Mouse (Mus musculus) forebrain, embryonic 12.5 days (tissue): ENCODE measurements around the gene Camta1. TPM values are rescaled to one million over a fixed set of nuclear protein-coding genes. Genes with fewer than 3 reads are reported as not detected.

Experiments used
- ATAC-seq: fragments of 200-750 bp; cut with Nextera tagmentation; 2 replicates; pipeline ENCODE4 v1.8.0; 2017; ENCODE audit warnings: moderate TSS enrichment; ENCODE audit not compliant: low FRiP score
- H3K27ac ChIP-seq: fragments of 300-500 bp; sonication (generic); 2 replicates; pipeline ENCODE4 v1.5.1; 2016; ENCODE audit warnings: mild to moderate bottlenecking
- H3K27me3 ChIP-seq: fragments of 300-500 bp; sonication (generic); 2 replicates; pipeline ENCODE4 v1.6.1; 2016; ENCODE audit warnings: mild to moderate bottlenecking
- H3K36me3 ChIP-seq: fragments of 300-500 bp; sonication (generic); replicated peaks from 2 replicates; pipeline ENCODE4 v1.6.1; 2016; ENCODE audit warnings: mild to moderate bottlenecking
- H3K4me1 ChIP-seq: fragments of 300-500 bp; sonication (generic); 2 replicates; pipeline ENCODE4 v1.6.1; 2016
- H3K4me2 ChIP-seq: fragments of 300-500 bp; sonication (generic); 2 replicates; pipeline ENCODE4 v1.6.1; 2016; ENCODE audit warnings: mild to moderate bottlenecking, moderate library complexity
- H3K4me3 ChIP-seq: fragments of 300-500 bp; sonication (generic); replicated peaks from 2 replicates; pipeline ENCODE4 v1.5.1; 2016; ENCODE audit warnings: mild to moderate bottlenecking
- H3K9ac ChIP-seq: fragments of 300-500 bp; sonication (generic); 2 replicates; pipeline ENCODE4 v1.6.1; 2016; ENCODE audit warnings: mild to moderate bottlenecking
- H3K9me3 ChIP-seq: fragments of 300-500 bp; sonication (generic); 2 replicates; pipeline ENCODE4 v1.6.1; 2016
- WGBS: fragments of 180-500 bp; shearing (Covaris S2); methylation state at CpG from one replicate; pipeline ENCODE4 v1.1.7; 2016; 5-methylcytosine and 5-hydroxymethylcytosine counted together
- polyA plus RNA-seq: library from polyadenylated mRNA; unstranded; fragments of >200 nt; fragmentation: Nextera tagmentation; extraction: Ambion mirVana; gene quantifications from 2 replicates; pipeline ENCODE4 v1.2.1, GENCODE M21; 2016

Camta1 gene
- polyA plus RNA-seq, 1 experiment from 2014 or later, result 164 TPM

DNA sequence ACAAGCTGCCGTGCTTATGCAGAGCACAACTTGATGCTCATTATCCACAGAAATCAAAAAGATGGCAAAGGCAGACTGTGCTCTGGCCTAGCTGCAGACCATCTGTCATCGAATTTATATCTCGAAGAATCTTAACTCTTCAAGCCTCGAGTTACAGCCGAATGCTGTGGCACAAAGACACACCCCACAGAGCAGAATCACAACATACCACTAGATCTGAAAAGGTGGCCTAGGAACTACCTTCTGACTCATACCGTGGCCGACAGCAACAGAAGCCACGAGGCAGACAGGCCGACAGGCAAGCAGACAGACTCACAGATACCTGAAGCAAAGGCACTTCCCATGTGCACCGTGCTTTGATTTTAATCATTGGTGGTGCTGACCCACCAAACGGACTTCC is 758.0 kb downstream of the Camta1 start:
- 87% methylated on average over 11 of the region's 11 CpGs for WGBS
- peaks cover 53% of the 10 kb centered on the region for H3K4me1 ChIP-seq
- ATAC-seq, result no peak
- H3K27me3 ChIP-seq, result no peaks in the 10 kb centered on the region
- H3K9me3 ChIP-seq, result no peaks in the 10 kb centered on the region
- H3K27ac ChIP-seq, result 0 out of 2 replicates have a peak overlapping the region, but pooled peaks have one; percentile 42
- H3K9ac ChIP-seq, result no peak overlapping the region
- peaks cover 9% of the 10 kb centered on the region; the same call in 1 of the 2 replicates for H3K36me3 ChIP-seq
- no peak overlapping the region for H3K4me2 ChIP-seq
- no peak overlapping the region for H3K4me3 ChIP-seq

DNA sequence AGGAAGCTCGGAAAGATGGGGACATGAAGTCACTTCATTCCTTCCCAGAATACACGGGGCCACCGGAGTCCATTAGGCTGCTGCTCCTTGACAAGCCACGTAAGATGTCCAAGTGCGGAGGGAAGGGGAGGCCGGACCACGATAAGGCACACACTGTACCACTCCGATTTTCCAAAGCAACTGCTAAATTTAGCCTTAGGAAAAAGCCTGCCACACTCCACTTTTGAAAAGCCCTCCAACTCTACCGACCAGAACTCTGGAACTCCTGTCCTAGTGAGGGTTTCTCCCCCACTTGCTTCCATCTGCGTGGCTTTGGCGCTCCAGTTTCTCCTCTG is 764.6 kb downstream of the Camta1 start:
- H3K27me3 ChIP-seq, result no peaks in the 10 kb centered on the region
- no peak for ATAC-seq
- H3K9me3 ChIP-seq, result no peaks in the 10 kb centered on the region
- H3K4me3 ChIP-seq, result no peak overlapping the region
- H3K27ac ChIP-seq, result peak overlapping the region; percentile 16; the same call in 1 of the 2 replicates
- WGBS, result 88% methylated on average over 11 of the region's 11 CpGs
- H3K36me3 ChIP-seq, result peaks cover 18% of the 10 kb centered on the region
- peaks cover 21% of the 10 kb centered on the region for H3K4me1 ChIP-seq
- H3K9ac ChIP-seq, result no peak overlapping the region
- no peak overlapping the region for H3K4me2 ChIP-seq

DNA sequence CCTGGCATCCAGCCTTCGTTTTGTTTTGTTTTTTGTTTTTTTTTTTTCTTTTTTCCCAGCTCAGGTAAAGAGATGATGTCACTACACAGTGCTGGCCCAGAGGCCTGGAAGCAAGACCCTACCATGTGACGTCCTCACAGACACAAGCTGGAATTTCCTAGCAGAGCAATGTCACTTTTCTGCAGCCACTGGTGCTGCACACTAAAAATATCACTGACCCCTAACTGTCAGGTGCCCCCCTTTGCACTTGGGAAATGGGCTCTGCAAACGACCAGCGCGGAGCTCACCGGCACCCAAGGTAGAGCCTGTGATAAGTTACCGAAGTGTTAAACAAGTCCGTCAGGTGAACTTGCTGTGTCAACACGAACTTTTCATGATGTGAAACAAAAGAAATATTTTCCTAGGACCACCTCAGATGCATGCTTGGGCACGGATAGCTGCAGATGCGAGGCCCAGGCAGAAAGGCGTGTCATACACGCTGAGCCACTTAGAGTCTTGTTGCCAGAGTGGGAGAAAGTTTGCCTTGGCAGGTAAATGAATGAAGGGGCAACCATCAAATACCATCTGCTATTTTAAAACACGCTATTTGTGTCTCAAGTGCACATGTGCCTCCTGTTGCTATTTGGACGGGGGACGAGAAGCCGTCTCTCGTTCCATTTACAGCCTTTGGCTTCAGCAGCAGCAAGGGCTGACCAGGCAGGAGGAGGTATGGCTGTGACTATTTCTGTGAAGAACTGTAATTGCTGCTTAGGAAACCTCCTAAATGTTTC is 765.2 kb downstream of the Camta1 start:
- H3K9ac ChIP-seq, result no peak overlapping the region
- WGBS, result 89% methylated on average over 18 of the region's 18 CpGs
- H3K4me2 ChIP-seq, result no peak overlapping the region
- no peaks in the 10 kb centered on the region for H3K27me3 ChIP-seq
- no peak overlapping the region for H3K4me3 ChIP-seq
- H3K9me3 ChIP-seq, result no peaks in the 10 kb centered on the region
- peaks cover 21% of the 10 kb centered on the region for H3K4me1 ChIP-seq
- peak overlapping the region; percentile 19; the same call in 1 of the 2 replicates for H3K27ac ChIP-seq
- peaks cover 16% of the 10 kb centered on the region for H3K36me3 ChIP-seq
- no peak for ATAC-seq

DNA sequence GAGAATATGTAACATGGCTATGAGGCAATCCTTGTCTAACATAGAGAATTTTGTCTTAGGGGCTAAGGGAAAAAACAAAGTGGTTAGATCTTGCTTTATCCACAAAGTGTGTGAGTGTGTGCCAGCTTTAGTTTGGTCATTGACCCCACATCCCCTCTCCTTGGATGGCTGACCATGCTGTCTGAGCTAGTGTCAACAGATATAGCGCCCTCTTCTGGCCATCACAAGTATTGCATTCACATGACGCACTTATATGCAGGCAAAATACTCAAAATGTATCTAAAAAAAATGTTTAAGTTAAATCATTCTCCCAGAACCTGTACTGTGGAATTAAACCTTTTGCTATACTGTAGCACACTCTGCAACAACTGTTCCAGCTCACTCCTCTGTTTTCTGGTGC is 766.5 kb downstream of the Camta1 start:
- no peak overlapping the region for H3K9ac ChIP-seq
- ATAC-seq, result no peak
- peaks cover 25% of the 10 kb centered on the region for H3K4me1 ChIP-seq
- H3K36me3 ChIP-seq, result peaks cover 13% of the 10 kb centered on the region
- H3K27me3 ChIP-seq, result no peaks in the 10 kb centered on the region
- whole genome bisulfite sequencing, result 36% methylated on average over 2 of the region's 2 CpGs
- no peak overlapping the region for H3K27ac ChIP-seq
- no peak overlapping the region for H3K4me2 ChIP-seq
- H3K4me3 ChIP-seq, result no peak overlapping the region
- H3K9me3 ChIP-seq, result no peaks in the 10 kb centered on the region

DNA sequence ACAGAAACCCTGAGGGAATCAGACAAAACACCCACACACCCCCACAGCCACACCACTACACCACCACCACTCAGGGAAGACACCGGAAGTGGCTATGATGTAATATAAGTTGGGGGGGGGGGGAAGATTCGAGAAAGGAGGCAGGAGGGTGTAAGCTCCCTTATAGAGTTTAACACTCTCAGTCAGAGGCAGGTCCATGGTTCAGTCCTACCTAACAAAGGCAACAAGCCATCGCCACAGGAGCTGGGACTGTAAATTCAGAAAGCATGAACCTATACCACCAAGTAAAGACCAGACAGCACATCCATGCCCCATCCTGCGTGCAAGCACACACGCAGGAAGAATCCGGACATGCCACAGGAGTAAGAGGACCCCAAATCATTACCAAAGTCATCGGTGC is 772.4 kb downstream of the Camta1 start, which contains the start of gene Gm13090:
Gene Gm13090 (plus strand): TSS at position 301 of the 400 bp plus-strand sequence.
- Histone ChIP-seq H3K4me2 (no peak within 1 kb of the TSS), H3K36me3 (peaks cover 50% of the 10 kb centered on the region), H3K27ac (peak within 1 kb of the TSS; percentile 36; the same call in 1 of the 2 replicates), H3K9ac (no peak within 1 kb of the TSS), H3K4me1 (peaks cover 12% of the 10 kb centered on the region), H3K9me3 (no peaks in the 10 kb centered on the region), H3K4me3 (no peak within 1 kb of the TSS), H3K27me3 (no peaks in the 10 kb centered on the region)
- no peak for ATAC-seq
- 96% methylated on average over 7 of the region's 7 CpGs for WGBS

DNA sequence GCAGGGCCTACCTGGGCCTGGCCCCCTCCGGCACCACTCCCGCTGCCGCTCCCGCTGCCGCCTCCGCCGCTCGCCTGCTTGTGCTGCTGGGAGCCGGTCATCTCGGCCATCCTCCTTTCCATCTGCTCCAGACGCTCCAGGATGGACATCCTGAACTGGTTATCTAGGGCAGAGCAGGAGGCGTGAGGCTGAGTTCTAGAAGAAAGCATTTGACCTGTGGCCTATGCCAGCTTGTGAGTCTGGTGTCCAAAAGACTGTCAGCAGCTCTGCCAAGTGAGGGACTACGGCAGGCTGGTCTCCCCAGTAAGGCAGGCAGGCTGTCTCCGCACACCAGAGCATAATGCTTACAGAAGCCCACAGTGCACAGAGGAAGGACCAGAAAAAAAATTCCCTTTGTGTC is 772.9 kb downstream of the Camta1 start:
- peak overlapping the region; percentile 36; the same call in 1 of the 2 replicates for H3K27ac ChIP-seq
- H3K36me3 ChIP-seq, result peaks cover 49% of the 10 kb centered on the region
- H3K4me3 ChIP-seq, result no peak overlapping the region
- H3K4me2 ChIP-seq, result no peak overlapping the region
- no peaks in the 10 kb centered on the region for H3K9me3 ChIP-seq
- H3K4me1 ChIP-seq, result peaks cover 12% of the 10 kb centered on the region
- no peak overlapping the region for H3K9ac ChIP-seq
- WGBS, result 92% methylated on average over 14 of the region's 14 CpGs
- no peak for ATAC-seq
- no peaks in the 10 kb centered on the region for H3K27me3 ChIP-seq

DNA sequence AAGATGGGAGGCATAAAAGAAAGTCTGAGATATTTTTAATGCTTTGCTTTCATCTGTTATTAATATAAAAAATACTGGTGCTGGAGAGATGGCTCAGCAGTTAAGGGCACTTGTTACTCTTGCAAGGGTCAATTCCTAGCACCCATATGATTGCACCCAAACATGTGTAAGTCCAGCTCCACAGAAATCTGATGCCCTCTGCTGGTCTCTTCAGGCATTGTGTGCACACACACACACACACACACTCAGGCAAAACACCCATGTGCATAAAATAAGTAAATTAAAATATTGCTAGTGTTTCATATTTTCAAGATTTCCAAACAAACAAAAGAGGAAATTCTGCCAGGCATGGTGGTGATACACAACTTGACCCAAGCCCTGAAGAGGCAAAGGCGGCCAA is 774.3 kb downstream of the Camta1 start:
- Histone ChIP-seq H3K9ac (no peak overlapping the region), H3K27me3 (no peaks in the 10 kb centered on the region), H3K27ac (no peak overlapping the region), H3K4me3 (no peak overlapping the region), H3K36me3 (peaks cover 63% of the 10 kb centered on the region), H3K9me3 (no peaks in the 10 kb centered on the region), H3K4me2 (no peak overlapping the region), H3K4me1 (peaks cover 12% of the 10 kb centered on the region)
- 95% methylated on average over 1 of the region's 1 CpGs for WGBS
- ATAC-seq, result no peak

DNA sequence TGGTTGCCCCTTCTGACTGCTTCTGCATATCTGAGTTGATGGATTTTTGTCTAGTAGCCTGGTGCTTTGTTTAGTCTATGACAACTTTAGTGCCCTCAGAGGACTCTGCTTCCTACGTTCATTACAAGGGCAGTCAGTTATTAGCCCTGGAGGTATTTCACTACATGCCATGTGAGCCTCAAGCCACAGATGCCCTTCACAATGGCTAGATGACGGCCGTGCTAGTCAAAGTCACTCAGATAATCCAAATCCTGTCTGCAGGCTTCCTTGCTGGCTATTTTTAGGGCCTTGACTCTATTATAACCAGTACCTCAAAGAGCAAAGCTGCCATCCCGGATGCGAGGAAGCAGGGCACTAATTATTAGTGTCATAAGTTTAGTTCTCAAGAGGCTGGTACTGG is 778.6 kb downstream of the Camta1 start:
- no peaks in the 10 kb centered on the region for H3K4me1 ChIP-seq
- no peak overlapping the region for H3K4me3 ChIP-seq
- H3K9ac ChIP-seq, result no peak overlapping the region
- H3K9me3 ChIP-seq, result no peaks in the 10 kb centered on the region
- WGBS, result 90% methylated on average over 5 of the region's 5 CpGs
- no peak overlapping the region for H3K27ac ChIP-seq
- ATAC-seq, result no peak
- H3K27me3 ChIP-seq, result no peaks in the 10 kb centered on the region
- H3K36me3 ChIP-seq, result peaks cover 96% of the 10 kb centered on the region
- H3K4me2 ChIP-seq, result no peak overlapping the region

DNA sequence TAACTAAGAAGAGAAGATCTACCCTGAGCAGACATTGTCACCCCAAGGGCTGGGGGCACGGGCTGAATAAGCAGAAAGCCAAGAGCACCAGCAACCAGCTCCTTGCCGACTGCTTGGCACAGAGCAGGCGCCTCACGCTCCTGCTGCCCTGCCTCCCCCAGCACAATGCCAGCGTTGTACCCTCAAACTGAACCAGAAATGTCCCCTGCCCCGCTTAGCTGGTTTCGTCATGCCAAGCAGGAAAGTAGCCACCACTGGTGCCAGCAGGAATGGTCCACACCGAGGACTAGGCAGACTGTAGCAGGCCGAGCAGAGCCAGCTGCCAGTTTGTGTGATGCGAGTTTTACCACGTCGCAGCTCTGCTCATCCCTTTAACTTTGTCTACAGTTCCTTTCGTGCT is 779.7 kb downstream of the Camta1 start:
- Histone ChIP-seq H3K27me3 (no peaks in the 10 kb centered on the region), H3K4me3 (no peak overlapping the region), H3K36me3 (peaks cover 96% of the 10 kb centered on the region), H3K9me3 (no peaks in the 10 kb centered on the region), H3K9ac (no peak overlapping the region), H3K27ac (no peak overlapping the region), H3K4me1 (no peaks in the 10 kb centered on the region), H3K4me2 (no peak overlapping the region)
- ATAC-seq, result no peak
- 95% methylated on average over 13 of the region's 13 CpGs for WGBS

DNA sequence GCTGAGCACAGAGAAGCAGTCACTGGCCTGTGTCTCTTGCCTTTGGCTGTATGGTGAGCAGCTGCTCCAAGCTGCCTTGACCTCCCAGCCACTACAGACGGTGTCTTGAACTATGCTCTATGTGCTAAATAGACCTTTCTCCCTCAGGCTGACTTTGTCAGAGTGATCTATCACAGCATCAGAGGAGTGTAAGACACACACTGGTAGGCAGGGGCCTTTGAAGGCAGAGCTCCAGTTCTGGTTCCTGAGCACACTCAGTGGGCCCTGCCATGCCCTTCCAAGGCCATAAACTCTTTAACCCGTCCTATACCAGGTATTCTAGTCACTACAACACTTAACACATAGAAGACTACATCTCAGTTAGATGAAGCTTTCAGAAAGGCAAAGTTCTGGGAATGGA is 780.3 kb downstream of the Camta1 start:
- Histone ChIP-seq H3K4me3 (no peak overlapping the region), H3K4me1 (no peaks in the 10 kb centered on the region), H3K36me3 (peaks cover 98% of the 10 kb centered on the region), H3K9ac (no peak overlapping the region), H3K27ac (no peak overlapping the region), H3K9me3 (no peaks in the 10 kb centered on the region), H3K4me2 (no peak overlapping the region), H3K27me3 (no peaks in the 10 kb centered on the region)
- ATAC-seq, result no peak
- 80% methylated on average over 2 of the region's 2 CpGs for WGBS

DNA sequence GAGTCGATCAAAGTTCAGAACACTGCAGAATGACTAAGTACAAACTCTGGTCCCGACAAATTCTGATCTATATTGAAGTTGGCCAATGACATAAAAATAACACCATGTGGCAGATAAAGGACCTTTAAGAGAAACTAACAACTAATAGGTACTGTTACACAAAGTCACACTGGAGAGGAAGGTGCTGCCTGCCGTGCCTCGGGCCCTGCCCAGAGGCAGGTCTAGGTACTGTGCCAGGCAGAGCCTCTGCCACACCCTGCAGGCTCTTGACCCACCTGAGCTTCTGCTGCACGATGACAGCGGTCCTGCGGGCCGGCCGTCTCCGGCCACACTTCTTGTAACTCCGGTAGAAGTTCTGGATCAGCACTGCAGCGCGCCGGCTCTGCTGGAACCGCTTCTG is 786.9 kb downstream of the Camta1 start:
- Histone ChIP-seq H3K4me1 (no peaks in the 10 kb centered on the region), H3K9me3 (no peaks in the 10 kb centered on the region), H3K27ac (no peak overlapping the region), H3K4me2 (no peak overlapping the region), H3K4me3 (no peak overlapping the region), H3K9ac (no peak overlapping the region), H3K36me3 (peaks cover 99% of the 10 kb centered on the region), H3K27me3 (no peaks in the 10 kb centered on the region)
- no peak for ATAC-seq
- WGBS, result 91% methylated on average over 15 of the region's 15 CpGs

DNA sequence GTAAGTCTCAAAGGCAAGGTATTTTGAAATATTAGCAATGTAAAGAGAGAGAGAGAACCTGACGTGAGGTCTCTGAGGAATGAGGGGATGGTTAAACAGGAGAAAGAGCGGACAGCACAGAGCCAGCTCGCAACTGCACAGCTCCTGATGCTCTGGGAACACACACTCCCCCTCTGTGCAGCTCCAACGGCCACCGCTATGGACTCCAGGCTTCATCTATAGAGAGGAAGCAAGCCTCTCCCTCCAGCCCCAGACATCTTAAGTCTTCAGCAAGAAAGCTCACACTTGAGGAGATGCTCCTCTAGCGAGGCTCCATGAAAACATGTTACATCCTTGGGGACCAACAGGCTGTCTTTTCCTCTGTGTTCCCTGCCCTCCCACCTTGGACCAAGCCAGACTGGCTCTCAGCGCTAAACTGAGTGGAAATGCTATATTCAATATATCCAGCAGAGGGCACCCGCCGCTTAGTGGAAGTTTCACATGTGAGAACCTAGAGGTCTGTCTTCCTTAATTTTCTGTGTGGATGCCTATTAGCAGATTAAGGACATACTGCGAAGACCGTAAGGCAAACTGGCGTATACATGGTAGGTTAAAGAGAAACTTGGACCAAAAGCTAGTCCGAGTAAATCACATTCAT is 788.5 kb downstream of the Camta1 start:
- Histone ChIP-seq H3K4me2 (no peak overlapping the region), H3K4me3 (no peak overlapping the region), H3K27me3 (no peaks in the 10 kb centered on the region), H3K9ac (no peak overlapping the region), H3K9me3 (no peaks in the 10 kb centered on the region), H3K27ac (no peak overlapping the region), H3K36me3 (peaks cover 99% of the 10 kb centered on the region), H3K4me1 (no peaks in the 10 kb centered on the region)
- WGBS, result 54% methylated on average over 13 of the region's 13 CpGs
- 0 out of 2 replicates have a peak, but pooled peaks have one; percentile 44 for ATAC-seq

DNA sequence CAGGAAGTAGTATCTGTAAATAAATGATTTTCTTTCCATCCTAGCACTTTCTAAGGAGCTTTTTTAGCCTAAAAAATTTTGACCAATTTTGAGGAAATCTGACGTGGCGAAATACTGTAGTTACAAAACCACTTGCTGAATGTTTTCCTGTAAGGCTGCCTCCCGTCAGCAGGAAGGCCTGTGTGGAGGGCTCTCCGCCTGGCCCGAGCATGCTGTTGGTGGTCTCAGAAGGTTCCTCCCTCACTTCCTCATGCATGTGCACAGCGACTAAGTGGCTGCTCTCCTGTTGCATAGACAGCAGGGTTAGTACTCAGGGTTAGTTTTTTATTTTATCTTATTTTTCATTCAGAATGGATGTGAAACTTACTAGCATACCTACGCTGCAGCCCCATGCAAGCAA is 790.7 kb downstream of the Camta1 start:
- no peaks in the 10 kb centered on the region for H3K9me3 ChIP-seq
- no peak for ATAC-seq
- WGBS, result 87% methylated on average over 7 of the region's 7 CpGs
- H3K4me2 ChIP-seq, result no peak overlapping the region
- H3K27ac ChIP-seq, result no peak overlapping the region
- H3K36me3 ChIP-seq, result peaks cover 99% of the 10 kb centered on the region
- H3K4me1 ChIP-seq, result no peaks in the 10 kb centered on the region
- no peak overlapping the region for H3K4me3 ChIP-seq
- H3K9ac ChIP-seq, result no peak overlapping the region
- no peaks in the 10 kb centered on the region for H3K27me3 ChIP-seq
